Mouse (Mus musculus) A20 (cell line): ENCODE measurements at regions not wholly inside any gene's neighbourhood (a gene's known extent, or its start where the extent isn't known, plus 50 kb on each side); places are given as distances from the start of the nearest gene placed in this dataset.

Experiments used
- DNase-seq: peaks from one replicate; pipeline ENCODE4 v3.0.0-alpha.2; 2011; ENCODE audit warnings: low read depth, low spot score

- DNase-seq = no peak
Measured at GRCm38 (mm10) chr7:68444426-68445095, 170.9 kb downstream of the Fam169b start.

GRCm38 (mm10) chr7:68440661-68441150, 167.1 kb downstream of the Fam169b start:
- no peak for DNase-seq

- DNase-seq = no peak
Measured at GRCm38 (mm10) chr7:68428946-68429345, 155.3 kb downstream of the Fam169b start.

- DNase-seq = no peak
Measured at GRCm38 (mm10) chr7:68415890-68416289, 142.3 kb downstream of the Fam169b start.

GRCm38 (mm10) chr7:68412786-68413185, 139.1 kb downstream of the Fam169b start:
- no peak for DNase-seq
